Mouse (Mus musculus) heart, adult 2 months (tissue): ENCODE data around the gene Usp29. TPM values are rescaled to one million over a fixed set of nuclear protein-coding genes. Genes with fewer than 3 reads are reported as not detected.
"Not testable (repeated sequence)": the region's sequence is repeated elsewhere in the genome, so short reads cannot be mapped to it uniquely, and the experiment has no call there.

Source experiments
- DNase-seq, 2 experiments: peaks; one replicate each; pipeline ENCODE4 v3.0.0; 2021
- H3K27ac ChIP-seq: fragments of 200-600 bp; 2 replicates; pipeline ENCODE4 v1.8.1; 2022
- H3K27me3 ChIP-seq: fragments of 200-500 bp; 2 replicates; pipeline ENCODE4 v1.6.1; 2012; ENCODE audit warnings: mild to moderate bottlenecking, low read length, inconsistent platforms, mixed read lengths; ENCODE audit not compliant: control insufficient read depth, insufficient read depth
- H3K36me3 ChIP-seq: fragments of 200-500 bp; 2 replicates; pipeline ENCODE4 v1.6.1; 2012; ENCODE audit warnings: low read length, inconsistent platforms; ENCODE audit not compliant: control insufficient read depth, insufficient read depth
- H3K4me1 ChIP-seq: fragments of 200-500 bp; 2 replicates; pipeline ENCODE4 v1.6.1; 2011; ENCODE audit warnings: low read length; ENCODE audit not compliant: control insufficient read depth, insufficient read depth
- H3K4me3 ChIP-seq: fragments of 200-600 bp; 2 replicates; pipeline ENCODE4 v1.8.1; 2022
- H3K79me2 ChIP-seq: fragments of 200-500 bp; replicated peaks from 2 replicates; pipeline ENCODE4 v1.6.1; 2012; ENCODE audit warnings: mild to moderate bottlenecking, inconsistent platforms, low read length, moderate library complexity, mixed read lengths; ENCODE audit not compliant: control insufficient read depth, insufficient read depth
- H3K9ac ChIP-seq: fragments of 200-500 bp; 2 replicates; pipeline ENCODE4 v1.6.1; 2012; ENCODE audit warnings: low read depth, mild to moderate bottlenecking, control low read depth, inconsistent platforms, low read length, mixed read lengths
- CTCF ChIP-seq: fragments of 200-600 bp; IDR thresholded peaks from 2 replicates; pipeline ENCODE4 v1.8.1; 2022; ENCODE audit warnings: antibody characterized with exemption, mild to moderate bottlenecking, moderate library complexity
- EP300 ChIP-seq: fragments of 200-500 bp; IDR thresholded peaks from 2 replicates; pipeline ENCODE4 v1.6.1; 2011; ENCODE audit warnings: low read depth, low read length, control low read depth; ENCODE audit not compliant: insufficient read depth
- POLR2A ChIP-seq: fragments of 200-500 bp; IDR thresholded peaks from 2 replicates; pipeline ENCODE4 v1.6.1; 2011; ENCODE audit warnings: mild to moderate bottlenecking, low read depth, low read length, control low read depth; ENCODE audit not compliant: insufficient read depth
- WGBS: fragments of 180-500 bp; shearing (Covaris S2); methylation state at CpG from one replicate; pipeline ENCODE4 v1.1.7; 2018; 5-methylcytosine and 5-hydroxymethylcytosine counted together
- intact Hi-C: fragments of 180-260 bp; cut with DNase I; formaldehyde crosslinking; loops from one replicate; pipeline ENCODE4 v1.15.1; 2025
- polyA plus RNA-seq: library from polyadenylated mRNA; depleted of rRNA; stranded (reverse); fragments of >200 nt; gene quantifications from 2 replicates; pipeline ENCODE4 v1.2.3, GENCODE M21; 2012
- total RNA-seq, 2 experiments: library from RNA; stranded (reverse); gene quantifications; 2 replicates each; pipeline ENCODE4 v1.2.3; 2021

The Usp29 gene
- total and polyA plus RNA-seq, 3 experiments: 0.11 to 0.16 TPM; not detected in 1

DNA sequence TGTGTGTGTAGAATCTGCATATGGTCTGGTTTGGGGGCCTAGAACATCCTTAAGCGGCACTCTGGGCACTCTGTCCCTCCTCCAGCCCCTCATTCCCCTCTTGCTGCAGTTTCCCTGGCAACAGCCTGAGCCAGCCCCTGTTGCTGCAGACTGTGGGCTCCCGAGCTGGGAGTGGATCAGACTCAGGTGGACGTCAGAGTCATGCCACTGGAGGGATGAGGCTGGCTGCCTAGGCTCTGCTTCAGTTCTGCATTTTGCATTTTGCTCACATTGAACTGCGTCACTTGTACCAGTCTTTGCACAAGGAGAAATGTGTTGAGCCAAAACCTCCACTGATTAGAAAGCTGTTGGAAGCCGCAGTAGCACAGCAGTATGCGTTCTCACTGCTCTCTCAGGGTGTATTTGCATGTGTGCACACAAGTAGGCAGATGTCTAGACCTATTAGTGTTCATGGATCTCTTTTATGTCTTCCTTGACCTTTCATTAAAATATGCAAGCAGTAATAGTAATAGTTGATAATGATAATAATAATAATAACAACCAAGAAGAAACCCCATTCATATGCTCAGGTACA is 151.2 kb downstream of the Usp29 start:
- Histone ChIP-seq H3K4me3 (no peak overlapping the region), H3K9ac (no peak overlapping the region), H3K36me3 (no peaks in the 10 kb centered on the region), H3K27ac (no peak overlapping the region), H3K27me3 (no peaks in the 10 kb centered on the region), H3K4me1 (no peaks in the 10 kb centered on the region), H3K79me2 (no peaks in the 10 kb centered on the region)
- intact Hi-C loops: no loop called here
- no peak for DNase-seq
- WGBS: 69% methylated on average over 6 of the region's 6 CpGs
- no peak for TF ChIP-seq POLR2A
- no peak for TF ChIP-seq EP300
- TF ChIP-seq CTCF: no peak

GRCm38 (mm10) chr7:6883376-6884147 is 153.2 kb downstream of the Usp29 start:
- intact Hi-C loops: no loop called here
- WGBS: 61% methylated on average over 8 of the region's 8 CpGs
- Histone ChIP-seq H3K79me2 (no peaks in the 10 kb centered on the region), H3K36me3 (no peaks in the 10 kb centered on the region), H3K4me3 (no peak overlapping the region), H3K27ac (no peak overlapping the region), H3K9ac (no peak overlapping the region), H3K4me1 (no peaks in the 10 kb centered on the region), H3K27me3 (no peaks in the 10 kb centered on the region)
- no peak for DNase-seq
- TF ChIP-seq POLR2A: no peak
- TF ChIP-seq EP300: no peak
- no peak for TF ChIP-seq CTCF

GRCm38 (mm10) chr7:6885416-6885815 is 155.0 kb downstream of the Usp29 start:
- no peak overlapping the region for H3K27ac ChIP-seq
- intact Hi-C loops: no loop called here

DNA sequence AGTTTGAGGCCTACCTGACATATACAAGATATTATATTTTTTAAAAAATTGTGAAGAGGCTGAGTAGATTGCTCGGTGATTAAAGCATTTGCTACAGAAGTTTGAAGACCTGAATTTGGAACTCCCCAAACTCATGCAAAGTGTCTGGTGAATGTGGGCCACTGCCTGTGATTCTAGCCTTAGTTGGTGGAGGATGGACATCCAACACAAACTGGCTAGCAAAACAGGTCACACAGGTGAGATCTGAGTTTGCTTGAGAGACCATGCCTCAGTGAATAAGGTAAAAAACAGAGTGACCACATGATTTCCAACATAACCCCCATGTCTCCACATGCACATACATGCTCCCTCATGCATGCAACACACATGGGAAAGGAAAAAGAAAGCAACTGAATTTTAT is 156.5 kb downstream of the Usp29 start:
- no peaks in the 10 kb centered on the region for H3K79me2 ChIP-seq
- no peaks in the 10 kb centered on the region for H3K36me3 ChIP-seq
- H3K4me1 ChIP-seq: no peaks in the 10 kb centered on the region
- no peak overlapping the region for H3K4me3 ChIP-seq
- no peak overlapping the region for H3K9ac ChIP-seq
- intact Hi-C loops: no loop called here
- TF ChIP-seq CTCF (no peak), EP300 (no peak)
- no peak for DNase-seq
- WGBS: 91% methylated on average over 1 of the region's 1 CpGs
- H3K27me3 ChIP-seq: no peaks in the 10 kb centered on the region
- no peak overlapping the region for H3K27ac ChIP-seq

More at GRCm38 (mm10) chr7:6885416-6885815, 155.0 kb downstream of the Usp29 start:
- no peak overlapping the region for H3K4me3 ChIP-seq
- H3K9ac ChIP-seq: no peak overlapping the region
- H3K79me2 ChIP-seq: no peaks in the 10 kb centered on the region
- H3K36me3 ChIP-seq: no peaks in the 10 kb centered on the region
- no peaks in the 10 kb centered on the region for H3K4me1 ChIP-seq
- WGBS: 26% methylated on average over 7 of the region's 7 CpGs
- DNase-seq: no peak
- no peaks in the 10 kb centered on the region for H3K27me3 ChIP-seq
- TF ChIP-seq POLR2A: no peak
- TF ChIP-seq EP300: no peak

DNA sequence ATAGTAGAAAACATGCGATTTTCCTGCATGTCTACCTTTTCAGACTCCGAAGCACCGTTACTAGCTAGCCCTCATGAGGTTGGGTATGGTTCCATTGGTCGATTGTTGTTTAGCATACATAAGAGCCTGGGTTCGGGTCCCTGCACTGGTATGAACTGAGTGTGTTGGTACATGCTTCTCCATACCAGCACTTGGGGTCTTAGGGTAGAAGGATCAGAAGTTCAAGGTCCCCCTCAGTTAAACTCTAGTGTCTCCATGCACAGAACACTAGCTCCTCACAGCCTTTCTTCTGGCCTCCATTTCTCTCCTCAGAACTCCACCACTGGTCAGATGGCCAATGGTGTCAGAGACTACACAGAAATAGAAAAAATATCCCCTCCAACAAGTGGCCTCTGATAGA is 159.5 kb downstream of the Usp29 start:
- Histone ChIP-seq H3K79me2 (no peaks in the 10 kb centered on the region), H3K4me1 (no peaks in the 10 kb centered on the region), H3K27me3 (no peaks in the 10 kb centered on the region), H3K27ac (no peak overlapping the region), H3K4me3 (no peak overlapping the region), H3K36me3 (no peaks in the 10 kb centered on the region), H3K9ac (no peak overlapping the region)
- intact Hi-C loops: no loop called here
- no peak for DNase-seq
- 88% methylated on average over 5 of the region's 5 CpGs for WGBS
- TF ChIP-seq POLR2A (no peak), EP300 (no peak), CTCF (no peak)

- intact Hi-C loops: no loop called here
- no peaks in the 10 kb centered on the region for H3K79me2 ChIP-seq
Measured at GRCm38 (mm10) chr7:6891206-6891605, 160.8 kb downstream of the Usp29 start.

GRCm38 (mm10) chr7:6897021-6897420 is 166.6 kb downstream of the Usp29 start:
- H3K4me3 ChIP-seq, H3K27me3 ChIP-seq, H3K9ac ChIP-seq, H3K4me1 ChIP-seq, intact Hi-C loops, H3K79me2 ChIP-seq, DNase-seq, H3K36me3 ChIP-seq, H3K27ac ChIP-seq: not testable (repeated sequence)
- WGBS: 22% methylated on average over 4 of the region's 4 CpGs

More at GRCm38 (mm10) chr7:6891206-6891605, 160.8 kb downstream of the Usp29 start:
- DNase-seq: no peak
- no peak overlapping the region for H3K4me3 ChIP-seq
- H3K4me1 ChIP-seq: no peaks in the 10 kb centered on the region
- no peak overlapping the region for H3K27ac ChIP-seq
- WGBS: 60% methylated on average over 3 of the region's 3 CpGs
- TF ChIP-seq POLR2A (no peak), CTCF (no peak), EP300 (no peak)
- H3K36me3 ChIP-seq: no peaks in the 10 kb centered on the region
- H3K27me3 ChIP-seq: no peaks in the 10 kb centered on the region
- H3K9ac ChIP-seq: no peak overlapping the region
